Mouse (Mus musculus): ENCODE results near the gene Stx18.
A peak's percentile ranks its signal among the peaks of the same experiment; 100 is the strongest.

Stx18 gene

DNA sequence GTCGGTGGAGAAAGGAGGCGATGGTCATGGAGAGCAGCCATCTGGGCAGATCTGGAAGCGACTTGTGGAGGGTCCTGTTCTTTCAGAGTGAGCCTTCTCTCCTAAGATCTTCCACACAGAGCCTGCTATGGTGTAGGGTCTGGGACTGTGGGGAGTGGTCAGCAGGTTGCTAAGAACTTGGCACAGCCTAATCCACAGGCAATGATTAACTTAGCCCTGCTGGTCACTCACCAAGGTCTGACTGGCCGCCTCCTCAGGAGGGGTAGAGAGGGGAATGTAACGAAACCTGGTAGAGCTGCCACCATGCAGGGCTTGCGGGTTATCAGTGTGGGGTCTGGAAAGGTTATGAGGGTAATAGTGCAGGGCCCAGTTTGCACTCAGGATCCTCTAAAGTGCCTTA is 102.4 kb downstream of the Stx18 start:
- no peak for DNase-seq

DNA sequence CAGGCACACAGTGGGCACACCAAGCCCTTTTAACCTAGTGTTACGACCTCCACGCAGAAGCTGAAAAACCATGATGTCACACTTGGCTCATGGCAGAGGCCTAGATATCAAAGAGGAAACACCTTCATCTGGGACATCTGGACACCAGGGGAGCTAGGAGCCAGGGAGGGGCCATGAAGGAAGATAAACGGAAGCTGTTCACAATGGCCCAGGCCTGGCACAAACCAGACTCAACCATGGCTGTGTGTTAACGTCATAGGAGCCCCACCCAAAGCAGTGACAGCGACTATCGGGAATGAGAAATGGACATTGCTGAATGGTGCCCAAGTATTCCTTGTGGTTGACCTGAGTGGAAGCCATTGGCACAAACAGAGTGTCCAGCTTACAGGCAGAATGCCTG is 108.0 kb downstream of the Stx18 start:
- no peak for DNase-seq

DNA sequence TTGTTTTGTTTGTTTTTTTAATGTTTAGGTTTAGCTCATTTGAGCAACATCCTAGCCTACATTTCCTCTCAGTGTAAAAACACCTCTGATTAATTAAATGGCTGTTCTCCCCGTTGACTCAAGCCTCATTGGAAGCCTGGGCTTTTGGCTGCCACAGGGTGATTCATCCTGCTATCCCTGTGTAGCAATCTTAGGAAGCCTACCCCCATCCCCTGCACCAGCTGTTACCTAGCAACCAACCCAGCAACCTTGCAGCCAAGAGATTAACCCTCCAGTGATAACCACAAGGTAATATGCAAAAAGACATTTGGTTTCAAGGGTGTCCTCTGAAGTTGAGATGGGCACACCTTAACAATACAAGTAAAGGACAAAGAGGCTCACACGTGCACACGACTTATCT is 112.7 kb downstream of the Stx18 start:
- no peak for DNase-seq

DNA sequence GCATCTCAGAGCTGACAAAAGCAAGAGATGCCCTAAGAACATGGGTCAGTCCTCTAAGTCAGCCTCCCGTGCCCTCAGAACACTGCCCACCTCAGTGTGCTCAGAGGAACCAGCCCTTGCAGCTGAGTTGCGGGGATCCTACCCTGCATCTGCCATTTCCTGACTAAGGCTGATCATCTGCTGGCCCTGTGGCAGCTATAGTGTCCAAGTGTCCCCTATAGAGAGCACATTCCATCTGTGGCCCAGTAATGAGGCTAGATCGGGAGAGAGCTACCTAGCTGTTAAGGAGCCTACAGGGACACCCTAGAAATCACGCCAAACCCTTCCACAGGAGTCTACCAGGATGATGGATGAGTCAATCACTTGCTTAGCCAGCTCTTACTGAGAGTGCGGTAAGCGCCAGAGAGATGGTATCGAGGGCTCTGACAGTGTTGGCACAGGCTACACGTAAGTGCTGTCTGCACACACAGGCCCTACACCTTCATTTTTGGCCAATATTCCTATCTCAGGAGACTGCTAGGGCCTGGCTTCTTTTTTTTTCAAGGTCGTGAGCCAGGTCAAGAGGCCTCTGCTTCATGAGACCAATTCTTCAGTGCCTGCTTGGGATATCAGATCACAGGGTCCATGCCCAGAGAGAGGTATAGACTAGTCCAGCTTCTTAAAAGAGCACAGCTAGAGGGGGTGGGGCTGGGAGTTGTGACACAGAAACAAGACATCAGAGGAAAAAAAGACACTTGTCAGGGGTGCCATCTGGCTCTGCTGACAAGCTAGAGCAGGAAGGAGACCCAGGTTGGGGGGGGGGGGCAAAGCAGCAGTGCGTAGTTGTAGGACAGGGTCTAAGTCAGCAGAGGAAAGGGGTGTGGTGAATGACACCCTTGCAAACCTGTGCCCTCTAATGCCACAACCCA is 113.9 kb downstream of the Stx18 start:
- peak; percentile 15 for DNase-seq

DNA sequence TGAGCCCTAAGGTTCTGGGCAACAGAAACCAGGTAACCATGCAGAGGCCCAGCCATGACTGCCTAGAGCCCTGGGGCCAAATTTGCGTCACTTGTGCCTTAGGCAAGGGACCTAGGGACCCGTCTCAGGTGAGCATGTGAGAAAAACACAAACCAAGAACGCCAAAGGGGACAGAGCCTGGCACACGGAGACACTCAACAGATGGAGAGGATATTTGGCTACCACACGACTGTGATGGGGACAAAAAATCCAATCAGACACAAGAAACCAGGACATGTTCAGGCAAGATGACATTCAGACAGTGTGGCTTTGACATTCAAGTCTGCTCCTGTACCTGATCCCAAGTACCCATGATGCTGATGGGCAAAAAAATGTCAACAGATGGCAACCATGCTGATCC is 115.1 kb downstream of the Stx18 start:
- DNase-seq, result no peak

DNA sequence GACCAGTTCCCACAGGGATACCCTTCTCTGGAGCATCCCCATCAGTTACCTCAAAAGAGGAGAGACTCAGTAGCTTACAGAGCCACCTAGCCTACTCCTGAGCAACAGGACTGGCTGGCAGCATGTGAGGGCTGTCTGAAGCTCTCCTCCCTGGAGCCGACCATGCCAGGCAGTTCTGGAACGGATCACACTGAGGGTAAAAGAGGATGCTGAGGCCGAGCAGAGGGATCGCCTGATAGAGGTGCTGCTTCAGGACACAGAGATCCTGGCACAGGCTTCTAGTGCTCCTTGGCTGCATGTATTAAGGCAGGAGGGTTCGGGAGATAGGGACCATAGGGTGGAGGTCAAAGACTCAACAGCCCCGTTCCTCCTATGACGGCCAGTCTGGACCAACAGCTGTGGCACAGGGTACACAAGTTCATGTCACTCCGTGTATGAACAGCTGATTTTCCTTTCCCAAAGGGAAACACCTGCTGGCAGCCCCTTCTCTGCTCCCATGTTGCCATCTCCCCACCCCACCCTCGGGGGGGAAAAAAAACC is 119.0 kb downstream of the Stx18 start:
- DNase-seq, result no peak

DNA sequence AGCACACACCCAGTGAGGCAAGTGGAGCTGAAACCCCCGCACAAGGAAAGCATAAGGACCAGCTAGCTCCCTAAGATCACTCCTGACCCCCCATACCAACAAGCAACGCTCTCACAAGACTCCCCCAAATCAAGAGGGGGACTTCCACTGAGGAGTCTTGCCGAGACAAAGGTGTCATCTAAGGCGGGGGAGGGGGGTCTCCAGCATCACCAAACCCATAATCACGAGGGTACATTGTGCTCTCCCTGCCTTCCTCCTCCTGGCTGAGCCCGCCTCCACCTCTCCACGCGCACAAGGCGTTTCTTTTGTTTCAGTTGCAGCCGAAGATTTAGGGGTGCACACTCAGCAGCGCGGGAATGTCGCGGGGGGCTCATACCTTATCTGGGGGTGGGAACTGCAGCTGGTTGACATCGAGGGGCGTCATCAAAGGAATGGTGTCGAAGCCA is 120.0 kb downstream of the Stx18 start:
- DNase-seq, result no peak

DNA sequence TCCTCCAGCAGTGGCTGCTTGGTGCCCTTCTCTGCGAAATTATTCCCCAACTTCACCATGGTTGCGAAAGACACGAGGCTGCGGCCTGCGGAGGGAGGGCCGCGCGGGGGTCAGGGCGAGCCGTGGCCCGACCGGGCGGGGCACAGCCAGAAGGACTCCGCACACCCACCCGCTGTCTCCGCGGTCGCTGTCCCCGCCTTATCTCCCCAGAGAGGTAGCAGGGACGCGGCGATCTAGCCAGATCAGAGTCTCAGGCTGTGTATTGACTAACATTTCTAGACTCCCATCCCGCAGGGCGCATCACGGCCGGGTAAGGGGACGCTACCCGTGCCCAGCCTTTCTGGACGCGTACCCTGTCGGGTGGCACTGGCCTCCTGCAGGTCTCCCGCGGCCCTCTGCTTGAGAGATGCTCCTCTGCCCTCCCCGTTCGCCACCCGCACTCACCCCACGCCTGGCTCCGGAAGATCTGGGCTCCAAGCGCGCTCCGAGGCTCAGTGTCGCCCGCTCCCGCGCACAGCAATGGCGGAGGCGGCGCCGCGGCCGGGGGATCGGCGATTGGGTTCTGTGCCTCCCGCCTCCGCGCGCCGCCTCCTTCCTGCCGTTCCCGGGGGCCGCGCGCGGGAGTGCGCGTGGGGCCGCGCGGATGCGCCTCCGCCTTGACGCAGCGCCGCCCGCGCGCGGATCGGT is 120.5 kb downstream of the Stx18 start:
- DNase-seq, result peak; percentile 73

DNA sequence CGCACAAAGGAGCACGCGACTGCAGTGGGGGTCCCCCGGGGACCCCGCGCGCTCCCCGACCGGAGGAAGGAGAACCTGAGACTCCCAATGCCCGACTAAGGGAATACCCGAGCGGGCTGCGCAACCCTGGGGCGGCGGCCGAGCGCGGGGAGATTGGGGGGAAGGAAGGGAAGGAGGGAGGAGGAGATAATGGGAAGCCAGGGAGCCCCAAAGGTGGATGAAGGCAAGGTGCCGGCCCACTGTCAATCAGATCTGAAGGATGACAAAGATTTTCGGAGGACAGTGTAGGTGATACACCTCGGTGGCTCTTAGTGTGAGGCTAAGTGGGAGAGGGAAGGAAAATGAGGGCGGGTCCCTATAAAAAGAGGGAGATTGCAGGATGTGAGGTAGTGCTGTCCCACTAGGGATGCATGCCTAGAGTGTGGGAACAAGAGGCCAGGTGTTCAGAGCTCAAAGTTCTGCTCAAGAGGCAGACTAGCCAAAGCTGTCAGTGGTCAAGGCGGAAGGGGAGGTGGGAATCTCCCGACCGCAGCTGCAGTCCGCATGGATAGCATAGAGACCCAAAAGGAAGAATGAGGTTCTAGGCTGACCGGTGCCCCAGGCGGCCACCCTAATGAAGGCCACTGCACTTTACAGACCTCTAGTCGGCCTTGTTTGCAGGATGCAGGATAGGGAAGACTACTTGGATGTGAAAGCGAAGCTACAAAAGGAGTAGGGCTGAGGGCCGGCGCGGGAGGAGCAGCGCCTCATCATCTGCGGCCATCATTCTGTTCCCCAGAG is 121.3 kb downstream of the Stx18 start, which contains the start of gene Nsg1:
Nsg1 (minus strand) TSS at position 274 of the 780 bp plus-strand sequence.
- DNase-seq, result no peak

DNA sequence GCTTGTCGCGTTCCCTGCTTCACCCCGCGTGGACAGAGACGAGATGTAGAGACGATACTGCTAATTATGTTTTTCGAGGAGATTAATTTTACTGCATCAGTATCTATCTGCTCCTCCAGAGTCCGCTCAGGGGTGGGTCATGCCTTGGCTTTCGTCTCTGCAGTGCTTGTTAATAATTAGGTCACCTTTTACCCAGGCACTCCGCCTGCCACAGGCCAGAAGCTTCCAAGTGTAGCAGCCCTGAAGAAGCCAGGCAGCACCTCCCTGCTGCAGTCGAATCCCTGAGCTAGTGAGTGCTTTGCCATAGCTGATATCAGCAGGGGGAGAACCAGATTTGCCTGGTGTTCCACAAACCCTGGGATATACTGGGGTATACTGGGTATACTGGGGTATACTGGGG is 130.0 kb downstream of the Stx18 start:
- DNase-seq, result no peak

DNA sequence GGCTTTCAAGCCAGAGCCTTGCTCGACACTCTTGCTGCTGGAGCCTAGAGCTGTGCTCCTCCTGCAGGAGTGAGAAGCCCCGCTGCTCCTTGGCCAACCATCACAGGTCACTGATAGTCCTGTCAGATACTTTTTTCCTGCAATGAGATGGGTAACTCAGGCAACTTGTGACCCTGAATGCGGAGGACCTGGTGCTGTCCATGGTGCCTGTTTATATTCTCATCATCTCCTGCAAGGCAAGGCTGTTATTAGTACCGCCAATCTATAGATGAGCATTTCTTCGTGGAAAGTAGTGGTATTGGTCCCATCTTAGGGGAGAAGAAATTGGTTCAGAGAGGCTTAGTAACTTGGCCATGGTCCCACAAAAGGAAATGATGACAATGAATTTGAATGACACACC is 135.2 kb downstream of the Stx18 start:
- DNase-seq, result no peak

DNA sequence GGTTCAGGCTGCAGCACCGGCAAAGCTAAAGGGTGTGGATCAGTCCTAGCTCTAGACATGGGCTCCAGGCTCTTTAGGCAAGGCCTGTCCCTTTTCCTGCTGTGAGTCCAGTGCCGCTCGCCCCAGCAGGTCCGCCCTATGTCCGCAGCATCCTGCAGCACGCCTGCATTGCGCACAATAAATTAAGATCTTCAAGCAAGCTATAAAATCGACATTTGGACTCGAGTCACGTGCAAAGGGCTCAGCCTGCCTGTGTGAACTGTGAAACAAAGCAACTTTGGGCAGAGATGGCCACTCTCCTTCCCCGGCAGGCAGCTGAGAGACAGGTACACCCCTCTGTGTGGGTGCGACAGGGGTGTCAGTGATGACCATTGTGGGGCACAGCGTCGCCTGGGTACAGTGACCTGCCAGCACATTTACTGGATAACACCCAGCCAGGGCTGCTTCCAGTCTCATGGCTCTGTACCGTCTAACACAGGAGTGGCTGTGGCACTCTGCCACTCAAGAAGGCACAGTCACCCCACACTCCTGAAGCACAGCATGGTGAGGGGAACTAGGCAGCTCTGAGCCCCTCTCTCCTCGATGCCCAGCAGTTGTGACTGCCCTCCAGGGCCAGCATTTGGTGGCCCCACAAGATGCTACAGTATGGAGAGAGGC is 135.8 kb downstream of the Stx18 start:
- no peak for DNase-seq

DNA sequence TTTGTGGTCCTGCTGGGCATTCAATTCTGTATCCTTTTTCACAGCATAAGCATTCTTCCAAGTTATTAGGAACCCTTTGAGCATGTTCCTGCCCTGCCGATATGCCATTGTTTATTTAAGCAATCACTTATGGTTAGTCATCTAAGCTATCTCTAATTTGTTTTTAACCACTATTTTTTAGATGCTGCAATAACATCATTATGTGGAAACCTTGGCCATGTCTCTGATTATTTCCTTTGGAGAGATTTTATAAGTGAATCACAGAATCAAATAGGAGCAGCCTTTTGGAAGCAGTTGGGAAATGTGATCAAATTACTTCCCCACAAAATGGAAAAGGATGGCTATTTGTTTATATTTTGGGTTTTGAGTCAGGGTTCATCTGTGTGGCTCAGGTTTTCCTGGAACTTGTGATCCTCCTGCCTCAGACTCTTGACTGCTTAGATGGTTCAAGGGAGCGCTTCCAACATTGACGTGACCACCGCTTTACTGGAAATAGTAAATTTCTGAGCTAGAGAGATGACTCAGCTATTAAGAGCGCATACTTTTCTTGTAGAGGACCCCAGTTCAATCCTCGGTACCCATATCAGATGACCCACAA is 146.2 kb downstream of the Stx18 start:
- no peak for DNase-seq

DNA sequence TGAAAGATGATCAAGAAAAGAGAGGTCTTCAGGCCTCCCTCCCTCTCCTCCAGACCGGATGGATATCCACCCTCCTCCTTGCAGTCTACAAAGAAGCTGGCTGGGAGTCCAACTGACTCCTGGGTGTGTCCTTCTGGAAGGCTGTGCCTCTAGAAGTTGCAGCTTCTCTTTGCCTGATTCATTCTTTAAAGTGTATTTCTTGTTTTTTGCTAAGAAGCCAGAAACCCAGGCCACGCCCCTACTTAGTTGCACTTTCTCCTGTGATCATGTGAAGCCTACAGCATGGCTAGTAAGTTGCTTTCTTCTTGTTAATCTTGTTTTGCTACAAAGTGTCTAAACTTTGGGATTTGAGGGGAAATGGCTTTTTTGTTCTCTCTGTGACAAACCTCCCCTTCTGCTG is 148.5 kb downstream of the Stx18 start:
- DNase-seq, result no peak

All from thymus, postnatal 4 days (tissue).